Mouse (Mus musculus): ENCODE data around the gene Gpr157. TPM values are rescaled to one million over a fixed set of nuclear protein-coding genes. Genes with fewer than 3 reads are reported as not detected.

Gene Gpr157
- polyA plus RNA-seq, 1 experiment from 2014 or later, result 0.29 TPM

GRCm38 (mm10) chr4:150049157-150049513 is 38.0 kb upstream of the Gpr157 start:
- Histone ChIP-seq H3K4me1 (ENCODE audit: control insufficient read depth, insufficient read depth, low read length) (peaks cover 14% of the 10 kb centered on the region), H3K27me3 (ENCODE audit: control insufficient read depth, insufficient read depth, low read length) (peaks cover 28% of the 10 kb centered on the region)

GRCm38 (mm10) chr4:150049564-150050226 is 37.5 kb upstream of the Gpr157 start:
- no peaks in the 10 kb centered on the region for H3K9me3 ChIP-seq (ENCODE audit: control insufficient read depth, low read length)
- no peak overlapping the region for H3K27ac ChIP-seq (replicated peaks; ENCODE audit: low read depth, low read length)
- H3K36me3 ChIP-seq (ENCODE audit: control insufficient read depth, insufficient read depth, low read length), result no peaks in the 10 kb centered on the region
- no peak overlapping the region for H3K4me3 ChIP-seq (ENCODE audit: low read depth, low read length)
- H3K4me2 ChIP-seq (ENCODE audit: low read depth, severe bottlenecking), result no peak overlapping the region
- no peak for ATAC-seq (ENCODE audit: insufficient number of reproducible peaks, low FRiP score, low TSS enrichment, low read depth)
- H3K27me3 ChIP-seq (ENCODE audit: control insufficient read depth, insufficient read depth, low read length), result peaks cover 28% of the 10 kb centered on the region
- DNase-seq (ENCODE audit: low spot score), result no peak
- H3K4me1 ChIP-seq (ENCODE audit: control insufficient read depth, insufficient read depth, low read length), result peaks cover 14% of the 10 kb centered on the region
- 22% methylated on average over 13 of the region's 13 CpGs for WGBS
- no peak overlapping the region for H3K9ac ChIP-seq (ENCODE audit: low read length)

More at GRCm38 (mm10) chr4:150049157-150049513, 38.0 kb upstream of the Gpr157 start:
- H3K4me3 ChIP-seq (ENCODE audit: low read depth, low read length), result peak overlapping the region; percentile 43
- 11% methylated on average over 15 of the region's 15 CpGs for WGBS
- no peaks in the 10 kb centered on the region for H3K9me3 ChIP-seq (ENCODE audit: control insufficient read depth, low read length)
- H3K9ac ChIP-seq (ENCODE audit: low read length), result no peak overlapping the region; the same call in 1 of the 2 replicates
- DNase-seq (ENCODE audit: low spot score) (no peak), ATAC-seq (ENCODE audit: insufficient number of reproducible peaks, low FRiP score, low TSS enrichment, low read depth) (no peak)
- no peaks in the 10 kb centered on the region for H3K36me3 ChIP-seq (ENCODE audit: control insufficient read depth, insufficient read depth, low read length)
- H3K4me2 ChIP-seq (ENCODE audit: low read depth, severe bottlenecking), result peak overlapping the region; percentile 92
- H3K27ac ChIP-seq (replicated peaks; ENCODE audit: low read depth, low read length), result no peak overlapping the region

- no peak overlapping the region for H3K4me3 ChIP-seq (ENCODE audit: low read depth, low read length)
- H3K9me3 ChIP-seq (ENCODE audit: control insufficient read depth, low read length), result no peaks in the 10 kb centered on the region
- 72% methylated on average over 8 of the region's 8 CpGs for WGBS
- ATAC-seq (ENCODE audit: insufficient number of reproducible peaks, low FRiP score, low TSS enrichment, low read depth) (no peak), DNase-seq (ENCODE audit: low spot score) (no peak)
- no peak overlapping the region for H3K27ac ChIP-seq (replicated peaks; ENCODE audit: low read depth, low read length)
- peaks cover 14% of the 10 kb centered on the region for H3K4me1 ChIP-seq (ENCODE audit: control insufficient read depth, insufficient read depth, low read length)
- no peak overlapping the region for H3K9ac ChIP-seq (ENCODE audit: low read length)
- H3K27me3 ChIP-seq (ENCODE audit: control insufficient read depth, insufficient read depth, low read length), result peaks cover 27% of the 10 kb centered on the region
- no peaks in the 10 kb centered on the region for H3K36me3 ChIP-seq (ENCODE audit: control insufficient read depth, insufficient read depth, low read length)
- no peak overlapping the region for H3K4me2 ChIP-seq (ENCODE audit: low read depth, severe bottlenecking)
Measured at GRCm38 (mm10) chr4:150051514-150051913, 35.7 kb upstream of the Gpr157 start.

- no peak overlapping the region for H3K4me2 ChIP-seq (ENCODE audit: low read depth, severe bottlenecking)
- DNase-seq (ENCODE audit: low spot score), result no peak
- no peaks in the 10 kb centered on the region for H3K9me3 ChIP-seq (ENCODE audit: control insufficient read depth, low read length)
- no peak overlapping the region for H3K9ac ChIP-seq (ENCODE audit: low read length)
- H3K27me3 ChIP-seq (ENCODE audit: control insufficient read depth, insufficient read depth, low read length), result peaks cover 24% of the 10 kb centered on the region
- no peak for ATAC-seq (ENCODE audit: insufficient number of reproducible peaks, low FRiP score, low TSS enrichment, low read depth)
- no peak overlapping the region for H3K4me3 ChIP-seq (ENCODE audit: low read depth, low read length)
- peaks cover 14% of the 10 kb centered on the region for H3K4me1 ChIP-seq (ENCODE audit: control insufficient read depth, insufficient read depth, low read length)
- 94% methylated on average over 3 of the region's 3 CpGs for WGBS
- no peaks in the 10 kb centered on the region for H3K36me3 ChIP-seq (ENCODE audit: control insufficient read depth, insufficient read depth, low read length)
- H3K27ac ChIP-seq (replicated peaks; ENCODE audit: low read depth, low read length), result no peak overlapping the region
Measured at GRCm38 (mm10) chr4:150052380-150052779, 34.8 kb upstream of the Gpr157 start.

GRCm38 (mm10) chr4:150056171-150056570 is 31.0 kb upstream of the Gpr157 start:
- Histone ChIP-seq H3K4me2 (ENCODE audit: low read depth, severe bottlenecking) (no peak overlapping the region), H3K4me1 (ENCODE audit: control insufficient read depth, insufficient read depth, low read length) (peaks cover 6% of the 10 kb centered on the region), H3K27me3 (ENCODE audit: control insufficient read depth, insufficient read depth, low read length) (no peaks in the 10 kb centered on the region), H3K9ac (ENCODE audit: low read length) (no peak overlapping the region), H3K36me3 (ENCODE audit: control insufficient read depth, insufficient read depth, low read length) (no peaks in the 10 kb centered on the region), H3K27ac (replicated peaks; ENCODE audit: low read depth, low read length) (no peak overlapping the region), H3K4me3 (ENCODE audit: low read depth, low read length) (no peak overlapping the region), H3K9me3 (ENCODE audit: control insufficient read depth, low read length) (no peaks in the 10 kb centered on the region)
- WGBS, result 90% methylated on average over 7 of the region's 7 CpGs
- no peak for ATAC-seq (ENCODE audit: insufficient number of reproducible peaks, low FRiP score, low TSS enrichment, low read depth)
- no peak for DNase-seq (ENCODE audit: low spot score)

GRCm38 (mm10) chr4:150057722-150058121 is 29.4 kb upstream of the Gpr157 start:
- no peak overlapping the region for H3K4me2 ChIP-seq (ENCODE audit: low read depth, severe bottlenecking)

GRCm38 (mm10) chr4:150059841-150060468 is 27.2 kb upstream of the Gpr157 start:
- H3K4me1 ChIP-seq (ENCODE audit: control insufficient read depth, insufficient read depth, low read length), result peaks cover 6% of the 10 kb centered on the region
- WGBS, result 58% methylated on average over 9 of the region's 9 CpGs
- no peak overlapping the region for H3K4me2 ChIP-seq (ENCODE audit: low read depth, severe bottlenecking)
- H3K36me3 ChIP-seq (ENCODE audit: control insufficient read depth, insufficient read depth, low read length), result no peaks in the 10 kb centered on the region
- ATAC-seq (ENCODE audit: insufficient number of reproducible peaks, low FRiP score, low TSS enrichment, low read depth) (no peak), DNase-seq (ENCODE audit: low spot score) (no peak)
- no peak overlapping the region for H3K27ac ChIP-seq (replicated peaks; ENCODE audit: low read depth, low read length)
- no peak overlapping the region for H3K4me3 ChIP-seq (ENCODE audit: low read depth, low read length)
- no peaks in the 10 kb centered on the region for H3K9me3 ChIP-seq (ENCODE audit: control insufficient read depth, low read length)
- H3K27me3 ChIP-seq (ENCODE audit: control insufficient read depth, insufficient read depth, low read length), result no peaks in the 10 kb centered on the region
- no peak overlapping the region for H3K9ac ChIP-seq (ENCODE audit: low read length)

More at GRCm38 (mm10) chr4:150057722-150058121, 29.4 kb upstream of the Gpr157 start:
- no peak for DNase-seq (ENCODE audit: low spot score)
- no peak overlapping the region for H3K9ac ChIP-seq (ENCODE audit: low read length)
- WGBS, result 92% methylated on average over 12 of the region's 12 CpGs
- no peaks in the 10 kb centered on the region for H3K36me3 ChIP-seq (ENCODE audit: control insufficient read depth, insufficient read depth, low read length)
- no peak for ATAC-seq (ENCODE audit: insufficient number of reproducible peaks, low FRiP score, low TSS enrichment, low read depth)
- no peaks in the 10 kb centered on the region for H3K27me3 ChIP-seq (ENCODE audit: control insufficient read depth, insufficient read depth, low read length)
- no peak overlapping the region for H3K27ac ChIP-seq (replicated peaks; ENCODE audit: low read depth, low read length)
- H3K9me3 ChIP-seq (ENCODE audit: control insufficient read depth, low read length), result no peaks in the 10 kb centered on the region
- peaks cover 6% of the 10 kb centered on the region for H3K4me1 ChIP-seq (ENCODE audit: control insufficient read depth, insufficient read depth, low read length)
- no peak overlapping the region for H3K4me3 ChIP-seq (ENCODE audit: low read depth, low read length)

GRCm38 (mm10) chr4:150060469-150061170 is 26.5 kb upstream of the Gpr157 start:
- no peak for DNase-seq (ENCODE audit: low spot score)
- H3K4me2 ChIP-seq (ENCODE audit: low read depth, severe bottlenecking), result no peak overlapping the region
- no peak overlapping the region for H3K4me3 ChIP-seq (ENCODE audit: low read depth, low read length)
- ATAC-seq (ENCODE audit: insufficient number of reproducible peaks, low FRiP score, low TSS enrichment, low read depth), result no peak
- no peaks in the 10 kb centered on the region for H3K9me3 ChIP-seq (ENCODE audit: control insufficient read depth, low read length)
- no peaks in the 10 kb centered on the region for H3K36me3 ChIP-seq (ENCODE audit: control insufficient read depth, insufficient read depth, low read length)
- H3K27ac ChIP-seq (replicated peaks; ENCODE audit: low read depth, low read length), result no peak overlapping the region
- peaks cover 6% of the 10 kb centered on the region for H3K4me1 ChIP-seq (ENCODE audit: control insufficient read depth, insufficient read depth, low read length)
- H3K27me3 ChIP-seq (ENCODE audit: control insufficient read depth, insufficient read depth, low read length), result no peaks in the 10 kb centered on the region
- 64% methylated on average over 23 of the region's 23 CpGs for WGBS
- H3K9ac ChIP-seq (ENCODE audit: low read length), result no peak overlapping the region

All from limb, embryonic 11.5 days (tissue).